Mouse (Mus musculus): Measurements from ENCODE around the gene Zzef1. TPM values are rescaled to one million over a fixed set of nuclear protein-coding genes. Genes with fewer than 3 reads are reported as not detected.

Zzef1 gene
- 25.8 TPM in 2 replicates for polyA plus RNA-seq (2012; ENCODE audit: insufficient read depth, insufficient read length, missing spikeins)

DNA sequence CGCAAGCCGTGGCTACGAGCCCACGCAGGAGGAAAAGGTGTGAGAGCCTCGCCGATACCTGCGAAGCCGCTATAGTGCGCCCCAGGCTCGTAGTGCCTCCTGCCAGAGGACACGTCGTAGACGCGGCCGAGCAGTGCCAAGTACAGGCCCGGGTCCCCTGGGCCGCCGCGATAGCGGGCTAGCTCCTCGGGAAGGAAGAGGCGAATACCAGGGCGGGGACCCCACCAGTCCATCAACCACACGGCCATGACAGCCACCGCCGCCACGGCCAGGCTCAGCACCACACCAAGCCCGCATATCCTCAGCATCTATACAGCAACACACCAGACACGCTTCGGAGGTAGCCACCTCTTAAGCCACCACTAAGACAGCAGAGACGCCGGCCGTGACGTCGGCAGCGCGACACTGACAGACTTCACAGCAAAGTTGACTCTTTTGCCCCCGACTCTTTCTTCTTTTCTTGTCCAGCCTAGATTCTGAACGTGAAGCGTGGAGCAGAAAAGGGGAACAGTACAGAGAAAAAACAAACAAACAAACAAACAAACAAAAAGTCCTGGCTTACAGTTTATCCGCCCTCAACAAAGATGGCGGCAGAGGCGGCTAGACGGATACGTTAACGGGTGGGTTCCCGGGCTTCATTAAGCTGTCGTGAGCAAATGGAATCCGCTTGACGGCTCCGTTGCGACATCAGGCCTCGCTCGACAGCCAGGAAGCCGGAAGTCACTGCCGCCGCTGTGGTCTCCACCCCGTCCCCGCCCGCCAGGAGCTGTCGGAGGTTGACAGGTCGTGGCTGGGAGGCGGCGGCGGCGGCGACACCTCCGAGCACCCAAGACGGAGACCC lies at the start of gene Zzef1, which contains the start of gene Cyb5d2:
Gene Zzef1, plus strand, starts transcription at position 772 of the 841 bp plus-strand sequence.
Gene Cyb5d2, minus strand, starts transcription at position 688 of the 841 bp plus-strand sequence.
- Histone ChIP-seq H3K4me3 (ENCODE audit: insufficient read depth, low read length) (peak within 1 kb of the TSS; percentile 76), H3K4me1 (ENCODE audit: control insufficient read depth, insufficient read depth, low read length) (peaks cover 4% of the 10 kb centered on the region), H3K27ac (ENCODE audit: insufficient read depth, low read depth, low read length) (peak within 1 kb of the TSS; percentile 69)
- TF ChIP-seq CTCF (IDR thresholded peaks at IDR 0.05; ENCODE audit: low read depth, low read length) (no peak), POLR2A (IDR thresholded peaks at IDR 0.05; ENCODE audit: borderline replicate concordance, low read depth, low read length) (no peak)

- no peak for TF ChIP-seq POLR2A (IDR thresholded peaks at IDR 0.05; ENCODE audit: borderline replicate concordance, low read depth, low read length)
- no peak for TF ChIP-seq CTCF (IDR thresholded peaks at IDR 0.05; ENCODE audit: low read depth, low read length)
- Histone ChIP-seq H3K4me3 (ENCODE audit: insufficient read depth, low read length) (no peak overlapping the region), H3K4me1 (ENCODE audit: control insufficient read depth, insufficient read depth, low read length) (peaks cover 14% of the 10 kb centered on the region), H3K27ac (ENCODE audit: insufficient read depth, low read depth, low read length) (peak overlapping the region; percentile 54)
Observed at GRCm38 (mm10) chr11:72751956-72752355, 44.1 kb upstream of the Zzef1 start.

DNA sequence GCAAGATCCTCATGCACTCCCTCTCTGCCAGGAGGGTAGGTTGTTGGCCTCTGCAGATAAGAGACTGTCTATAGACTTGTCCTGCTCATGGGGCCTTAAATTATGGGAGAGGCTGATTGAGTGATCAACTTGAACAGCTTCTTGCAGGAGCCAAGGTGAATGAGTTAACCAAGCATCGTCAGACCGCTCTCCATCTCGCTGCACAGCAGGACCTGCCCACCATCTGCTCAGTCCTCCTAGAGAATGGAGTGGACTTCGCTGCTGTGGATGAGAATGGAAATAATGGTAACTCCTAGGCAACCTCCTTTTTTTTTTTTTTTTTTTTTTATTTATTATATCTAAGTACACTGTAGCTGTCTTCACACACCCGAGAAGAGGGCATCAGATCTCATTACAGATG lies 37.7 kb upstream of the Zzef1 start:
- peak overlapping the region; percentile 16; the same call in 1 of the 2 replicates for H3K27ac ChIP-seq (ENCODE audit: insufficient read depth, low read depth, low read length)
- H3K4me1 ChIP-seq (ENCODE audit: control insufficient read depth, insufficient read depth, low read length): peaks cover 23% of the 10 kb centered on the region
- no peak for TF ChIP-seq CTCF (IDR thresholded peaks at IDR 0.05; ENCODE audit: low read depth, low read length)
- no peak overlapping the region for H3K4me3 ChIP-seq (ENCODE audit: insufficient read depth, low read length)

- TF ChIP-seq POLR2A (IDR thresholded peaks at IDR 0.05; ENCODE audit: borderline replicate concordance, low read depth, low read length) (no peak), CTCF (IDR thresholded peaks at IDR 0.05; ENCODE audit: low read depth, low read length) (no peak)
- Histone ChIP-seq H3K27ac (ENCODE audit: insufficient read depth, low read depth, low read length) (peak overlapping the region; percentile 70), H3K4me3 (ENCODE audit: insufficient read depth, low read length) (no peak overlapping the region), H3K4me1 (ENCODE audit: control insufficient read depth, insufficient read depth, low read length) (peaks cover 23% of the 10 kb centered on the region)
Observed at GRCm38 (mm10) chr11:72759581-72759980, 36.4 kb upstream of the Zzef1 start.

GRCm38 (mm10) chr11:72760781-72761180 lies 35.2 kb upstream of the Zzef1 start:
- Histone ChIP-seq H3K4me1 (ENCODE audit: control insufficient read depth, insufficient read depth, low read length) (peaks cover 23% of the 10 kb centered on the region), H3K27ac (ENCODE audit: insufficient read depth, low read depth, low read length) (no peak overlapping the region), H3K4me3 (ENCODE audit: insufficient read depth, low read length) (no peak overlapping the region)
- TF ChIP-seq POLR2A (IDR thresholded peaks at IDR 0.05; ENCODE audit: borderline replicate concordance, low read depth, low read length) (no peak), CTCF (IDR thresholded peaks at IDR 0.05; ENCODE audit: low read depth, low read length) (no peak)

GRCm38 (mm10) chr11:72764270-72764669 lies 31.8 kb upstream of the Zzef1 start:
- Histone ChIP-seq H3K4me3 (ENCODE audit: insufficient read depth, low read length) (no peak overlapping the region), H3K4me1 (ENCODE audit: control insufficient read depth, insufficient read depth, low read length) (peaks cover 9% of the 10 kb centered on the region), H3K27ac (ENCODE audit: insufficient read depth, low read depth, low read length) (no peak overlapping the region)
- TF ChIP-seq POLR2A (IDR thresholded peaks at IDR 0.05; ENCODE audit: borderline replicate concordance, low read depth, low read length) (no peak), CTCF (IDR thresholded peaks at IDR 0.05; ENCODE audit: low read depth, low read length) (no peak)

DNA sequence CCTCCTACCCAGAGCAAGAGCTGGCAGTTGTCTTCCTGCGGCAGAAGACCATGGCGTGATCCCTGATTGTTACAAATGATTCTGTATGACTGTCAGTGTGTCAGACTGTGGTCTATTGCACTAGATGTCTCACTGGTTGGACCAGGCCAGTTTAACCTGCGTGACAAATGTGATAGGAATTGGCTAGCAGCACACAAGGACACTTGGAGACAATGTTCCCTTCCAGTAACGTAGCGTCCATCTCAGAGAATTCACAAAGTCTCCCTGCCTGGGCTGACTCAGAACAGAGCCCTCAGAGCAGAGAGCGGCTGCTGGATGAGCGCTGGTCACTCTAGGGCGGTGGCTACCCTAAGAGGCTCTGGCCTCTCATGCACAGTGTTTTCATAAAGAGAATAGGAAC lies 28.3 kb upstream of the Zzef1 start:
- Histone ChIP-seq H3K4me3 (ENCODE audit: insufficient read depth, low read length) (no peak overlapping the region), H3K27ac (ENCODE audit: insufficient read depth, low read depth, low read length) (no peak overlapping the region), H3K4me1 (ENCODE audit: control insufficient read depth, insufficient read depth, low read length) (no peaks in the 10 kb centered on the region)
- TF ChIP-seq CTCF (IDR thresholded peaks at IDR 0.05; ENCODE audit: low read depth, low read length) (no peak), POLR2A (IDR thresholded peaks at IDR 0.05; ENCODE audit: borderline replicate concordance, low read depth, low read length) (no peak)

- no peaks in the 10 kb centered on the region for H3K4me1 ChIP-seq (ENCODE audit: control insufficient read depth, insufficient read depth, low read length)
- TF ChIP-seq POLR2A (IDR thresholded peaks at IDR 0.05; ENCODE audit: borderline replicate concordance, low read depth, low read length) (no peak), CTCF (IDR thresholded peaks at IDR 0.05; ENCODE audit: low read depth, low read length) (no peak)
- H3K27ac ChIP-seq (ENCODE audit: insufficient read depth, low read depth, low read length): no peak overlapping the region
Observed at GRCm38 (mm10) chr11:72769061-72769460, 27.0 kb upstream of the Zzef1 start.

GRCm38 (mm10) chr11:72770324-72770723 lies 25.7 kb upstream of the Zzef1 start:
- no peak overlapping the region for H3K27ac ChIP-seq (ENCODE audit: insufficient read depth, low read depth, low read length)
- H3K4me1 ChIP-seq (ENCODE audit: control insufficient read depth, insufficient read depth, low read length): no peaks in the 10 kb centered on the region
- TF ChIP-seq CTCF (IDR thresholded peaks at IDR 0.05; ENCODE audit: low read depth, low read length) (no peak), POLR2A (IDR thresholded peaks at IDR 0.05; ENCODE audit: borderline replicate concordance, low read depth, low read length) (no peak)
- H3K4me3 ChIP-seq (ENCODE audit: insufficient read depth, low read length): no peak overlapping the region

More at GRCm38 (mm10) chr11:72769061-72769460, 27.0 kb upstream of the Zzef1 start:
- no peak overlapping the region for H3K4me3 ChIP-seq (ENCODE audit: insufficient read depth, low read length)

- Histone ChIP-seq H3K4me3 (ENCODE audit: insufficient read depth, low read length) (no peak overlapping the region), H3K4me1 (ENCODE audit: control insufficient read depth, insufficient read depth, low read length) (no peaks in the 10 kb centered on the region), H3K27ac (ENCODE audit: insufficient read depth, low read depth, low read length) (no peak overlapping the region)
- TF ChIP-seq CTCF (IDR thresholded peaks at IDR 0.05; ENCODE audit: low read depth, low read length) (no peak), POLR2A (IDR thresholded peaks at IDR 0.05; ENCODE audit: borderline replicate concordance, low read depth, low read length) (no peak)
Observed at GRCm38 (mm10) chr11:72770816-72771215, 25.2 kb upstream of the Zzef1 start.
